Mouse (Mus musculus) inflammation-experienced regulatory T-cells (primary cell): ENCODE data around the gene OR5BS1P. TPM values are rescaled to one million over a fixed set of nuclear protein-coding genes. Genes with fewer than 3 reads are reported as not detected.

Source experiments
- polyA plus RNA-seq, 2 experiments: library from polyadenylated mRNA; unstranded; fragments of 100-300 nt; shearing (Covaris generic); gene quantifications; one replicate each; pipeline ENCODE4 v1.2.1; 2017

Gene OR5BS1P
- polyA plus RNA-seq: under 1 TPM; 0.11 to 0.26 TPM

GRCm38 (mm10) chr15:98469596-98469995 lies at the start of gene OR5BS1P:
OR5BS1P (plus strand) TSS chr15:98469896.

GRCm38 (mm10) chr15:98430925-98431324 lies 38.8 kb upstream of the OR5BS1P start, which contains the start of gene Olfr282:
Olfr282 (plus strand) TSS chr15:98431225.

GRCm38 (mm10) chr15:98452288-98452687 lies 17.4 kb upstream of the OR5BS1P start, which contains the start of gene Olfr281:
Olfr281 (plus strand) TSS chr15:98452588.

GRCm38 (mm10) chr15:98482701-98483100 lies 13.0 kb downstream of the OR5BS1P start, which contains the start of gene Lalba:
Lalba (minus strand) TSS chr15:98482721.

GRCm38 (mm10) chr15:98492102-98492501 lies 22.4 kb downstream of the OR5BS1P start, which contains the start of gene Olfr279:
Olfr279 (plus strand) TSS chr15:98492402.

Other genes with a start within 250 kb of the OR5BS1P start
- gene Gm44579, start 248.9 kb upstream of the OR5BS1P start, polyA plus RNA-seq: 1 to 10 TPM in 1 of 2 experiments, not detected in 1; 1.1 TPM
- gene Olfr287, start 248.8 kb upstream of the OR5BS1P start, polyA plus RNA-seq: under 1 TPM; 0.12 to 0.65 TPM
- 1 to 10 TPM in 1 of 2 experiments, under 1 TPM in 1; 0.13 to 1.3 TPM for gene Olfr286, start 235.4 kb upstream of the OR5BS1P start, polyA plus RNA-seq
- under 1 TPM in 1 of 2 experiments, not detected in 1; 0.43 TPM for gene H1fnt, start 212.6 kb upstream of the OR5BS1P start, polyA plus RNA-seq
- not detected for gene Zfp641, start 173.7 kb upstream of the OR5BS1P start, polyA plus RNA-seq
- under 1 TPM in 1 of 2 experiments, not detected in 1; 0.07 TPM for gene Olfr285, start 152.5 kb upstream of the OR5BS1P start, polyA plus RNA-seq
- under 1 TPM in 1 of 2 experiments, not detected in 1; 0.98 TPM for gene Olfr284, start 128.9 kb upstream of the OR5BS1P start, polyA plus RNA-seq
- not detected for gene Olfr283, start 89.0 kb upstream of the OR5BS1P start, polyA plus RNA-seq
- gene Olfr282, start 38.7 kb upstream of the OR5BS1P start, polyA plus RNA-seq: not detected
- gene Olfr281, start 17.3 kb upstream of the OR5BS1P start, polyA plus RNA-seq: 1 to 10 TPM in 1 of 2 experiments, under 1 TPM in 1; 0.13 to 2.7 TPM
- under 1 TPM in 1 of 2 experiments, not detected in 1; 0.38 TPM for gene Lalba, start 12.8 kb downstream of the OR5BS1P start, polyA plus RNA-seq
- under 1 TPM; 0.24 to 0.65 TPM for gene Olfr279, start 22.5 kb downstream of the OR5BS1P start, polyA plus RNA-seq
- gene Kansl2, start 64.4 kb downstream of the OR5BS1P start, polyA plus RNA-seq: 100 to 1,000 TPM in 1 of 2 experiments, 10 to 100 TPM in 1; 95.3 to 111 TPM
- gene Ccnt1, start 101.0 kb downstream of the OR5BS1P start, polyA plus RNA-seq: 10 to 100 TPM; 59.4 to 69.7 TPM
- gene 4930415O20Rik, start 101.1 kb downstream of the OR5BS1P start, polyA plus RNA-seq: not detected
- 1 to 10 TPM in 1 of 2 experiments, under 1 TPM in 1; 0.82 to 7.4 TPM for gene Adcy6, start 140.2 kb downstream of the OR5BS1P start, polyA plus RNA-seq
- gene Cacnb3, start 160.9 kb downstream of the OR5BS1P start, polyA plus RNA-seq: 1 to 10 TPM in 1 of 2 experiments, under 1 TPM in 1; 0.34 to 4.0 TPM
- gene Ddx23, start 193.0 kb downstream of the OR5BS1P start, polyA plus RNA-seq: 10 to 100 TPM; 15.4 to 17.3 TPM
- 1 to 10 TPM in 1 of 2 experiments, under 1 TPM in 1; 0.93 to 2.1 TPM for gene Rnd1, start 207.6 kb downstream of the OR5BS1P start, polyA plus RNA-seq
- gene Ccdc65, start 238.3 kb downstream of the OR5BS1P start, polyA plus RNA-seq: 1 to 10 TPM in 1 of 2 experiments, under 1 TPM in 1; 0.28 to 2.4 TPM